In the genomic region with DNA sequence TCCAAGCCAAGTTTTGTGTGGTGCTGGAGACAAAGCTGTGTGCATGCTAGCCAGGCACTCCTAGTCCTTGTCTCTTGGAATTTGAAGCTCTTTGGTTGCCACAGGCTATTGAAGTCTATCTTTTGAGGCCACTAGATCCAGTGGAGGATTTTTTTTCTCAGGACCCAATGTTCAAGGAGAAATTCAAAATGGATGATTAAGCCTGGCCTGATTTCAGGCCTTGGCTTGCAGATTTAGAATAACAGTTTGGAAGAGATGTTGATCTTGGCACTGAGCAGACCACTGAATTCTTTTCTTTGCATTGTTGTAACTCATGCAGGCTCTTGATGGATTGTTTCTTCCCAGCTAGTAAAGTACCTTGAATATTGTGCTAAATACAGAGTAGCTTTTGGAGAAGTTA, we compare ENCODE assay signal across 16 mouse cellular contexts.
DNase-seq lines count a peak whose midpoint lies in the region; ATAC-seq and TF ChIP-seq lines count a peak whose summit lies in the region.
"Had no signal": no experiment of that assay in that cellular context is flagged by ENCODE, and none has a peak within 500 bp of the region (broad histone marks: within the 10 kb centered on the region; RNA-seq: fewer than 3 reads in every experiment).

No protein-coding gene starts in this region.

- 0 out of 2 replicates have a peak overlapping the region, but pooled peaks have one; percentile 8 for H3K27ac ChIP-seq in forebrain, embryonic 15.5 days (replicated peaks)
- H3K27ac ChIP-seq in forebrain, embryonic 14.5 days (ENCODE audit: low read depth, low read length): no peak overlapping the region
- H3K27ac ChIP-seq in hindbrain, postnatal 0 days: 0 out of 2 replicates have a peak overlapping the region, but pooled peaks have one; percentile 20
- H3K27ac ChIP-seq in hindbrain, embryonic 16.5 days (ENCODE audit: low read depth, low read length): no peak overlapping the region; the same call in 1 of the 2 replicates
- H3K27ac ChIP-seq in lung, postnatal 0 days (ENCODE audit: low read length): no peak overlapping the region
- H3K27ac ChIP-seq: neural tube, embryonic 13.5 days had no signal

- TF ChIP-seq CTCF in hindbrain, postnatal 0 days (IDR thresholded peaks at IDR 0.05; ENCODE audit: low read depth): no peak
- TF ChIP-seq CTCF in lung, postnatal 0 days (IDR thresholded peaks at IDR 0.05): no peak

- no peak overlapping the region for H3K4me3 ChIP-seq in forebrain, embryonic 15.5 days
- no peak overlapping the region for H3K4me3 ChIP-seq in forebrain, embryonic 14.5 days (ENCODE audit: low read depth, low read length)
- no peak overlapping the region for H3K4me3 ChIP-seq in hindbrain, postnatal 0 days (ENCODE audit: low read length)
- no peak overlapping the region for H3K4me3 ChIP-seq in hindbrain, embryonic 16.5 days (ENCODE audit: low read length)
- H3K4me3 ChIP-seq in lung, postnatal 0 days (ENCODE audit: low read depth, low read length): no peak overlapping the region
- H3K4me3 ChIP-seq: megakaryocyte, embryonic 14.5 days; neural tube, embryonic 13.5 days had no signal

- no peak for DNase-seq in forebrain, embryonic 14.5 days (ENCODE audit: low spot score)
- DNase-seq in hindbrain, postnatal 0 days (ENCODE audit: low spot score): no peak
- DNase-seq in lung, postnatal 0 days (ENCODE audit: low spot score): peak; percentile 42
- no peak for DNase-seq in lung, postnatal 14 days
- peak; percentile 39 for DNase-seq in lung, postnatal 36 days
- DNase-seq in layer of hippocampus, adult 9-10 months (ENCODE audit: low spot score): no peak
- DNase-seq: cerebellum, postnatal 14 days; gastrocnemius, postnatal 25 days; heart, postnatal 4 days; kidney, postnatal 10 days; thymus, adult 18-20 months had no signal

- no peak for ATAC-seq in forebrain, embryonic 15.5 days (replicated peaks)
- ATAC-seq in forebrain, embryonic 14.5 days: no peak
- no peak for ATAC-seq in hindbrain, postnatal 0 days
- no peak for ATAC-seq in hindbrain, embryonic 16.5 days
- ATAC-seq in lung, postnatal 0 days: no peak
- ATAC-seq: midbrain, embryonic 16.5 days had no signal

- TF ChIP-seq EP300 in lung, postnatal 0 days (IDR thresholded peaks at IDR 0.05): no peak

- H3K36me3 ChIP-seq in forebrain, embryonic 15.5 days: no peaks in the 10 kb centered on the region
- H3K36me3 ChIP-seq in forebrain, embryonic 14.5 days (ENCODE audit: control insufficient read depth, insufficient read depth, low read length): no peaks in the 10 kb centered on the region
- no peaks in the 10 kb centered on the region for H3K36me3 ChIP-seq in hindbrain, postnatal 0 days (ENCODE audit: insufficient read depth, low read length)
- H3K36me3 ChIP-seq in hindbrain, embryonic 16.5 days (ENCODE audit: control insufficient read depth, insufficient read depth, low read length): no peaks in the 10 kb centered on the region
- H3K36me3 ChIP-seq in lung, postnatal 0 days (ENCODE audit: insufficient read depth, low read length): no peaks in the 10 kb centered on the region
- H3K36me3 ChIP-seq: neural tube, embryonic 13.5 days had no signal

- no peaks in the 10 kb centered on the region for H3K27me3 ChIP-seq in forebrain, embryonic 15.5 days
- no peaks in the 10 kb centered on the region for H3K27me3 ChIP-seq in forebrain, embryonic 14.5 days (replicated peaks; ENCODE audit: control insufficient read depth, insufficient read depth, low read length)
- H3K27me3 ChIP-seq in hindbrain, postnatal 0 days (ENCODE audit: insufficient read depth, low read length): no peaks in the 10 kb centered on the region
- H3K27me3 ChIP-seq in hindbrain, embryonic 16.5 days (replicated peaks; ENCODE audit: control insufficient read depth, insufficient read depth, low read length): no peaks in the 10 kb centered on the region
- H3K27me3 ChIP-seq in lung, postnatal 0 days (replicated peaks; ENCODE audit: insufficient read depth, low read length): no peaks in the 10 kb centered on the region
- H3K27me3 ChIP-seq: megakaryocyte, embryonic 14.5 days; neural tube, embryonic 13.5 days had no signal

- no peaks in the 10 kb centered on the region for H3K9me3 ChIP-seq in forebrain, embryonic 15.5 days
- no peaks in the 10 kb centered on the region for H3K9me3 ChIP-seq in forebrain, embryonic 14.5 days (replicated peaks; ENCODE audit: control insufficient read depth, low read length)
- no peaks in the 10 kb centered on the region for H3K9me3 ChIP-seq in hindbrain, postnatal 0 days (ENCODE audit: low read length)
- H3K9me3 ChIP-seq in hindbrain, embryonic 16.5 days (ENCODE audit: control insufficient read depth, low read length): no peaks in the 10 kb centered on the region
- no peaks in the 10 kb centered on the region for H3K9me3 ChIP-seq in lung, postnatal 0 days (ENCODE audit: low read length)
- H3K9me3 ChIP-seq: megakaryocyte, embryonic 14.5 days had no signal

- H3K4me1 ChIP-seq in forebrain, embryonic 15.5 days: peaks cover 9% of the 10 kb centered on the region; the same call in 1 of the 2 replicates
- H3K4me1 ChIP-seq in forebrain, embryonic 14.5 days (ENCODE audit: control insufficient read depth, insufficient read depth, low read length): peaks cover 18% of the 10 kb centered on the region
- no peaks in the 10 kb centered on the region for H3K4me1 ChIP-seq in hindbrain, postnatal 0 days (ENCODE audit: insufficient read depth, low read length)
- H3K4me1 ChIP-seq in hindbrain, embryonic 16.5 days (ENCODE audit: control insufficient read depth, insufficient read depth, low read depth, low read length): peaks cover 5% of the 10 kb centered on the region
- H3K4me1 ChIP-seq in lung, postnatal 0 days (ENCODE audit: insufficient read depth, low read depth, low read length): peaks cover 11% of the 10 kb centered on the region

- no peak overlapping the region for H3K4me2 ChIP-seq in forebrain, embryonic 15.5 days (replicated peaks)
- H3K4me2 ChIP-seq in forebrain, embryonic 14.5 days (ENCODE audit: low read length): no peak overlapping the region
- no peak overlapping the region for H3K4me2 ChIP-seq in hindbrain, postnatal 0 days (ENCODE audit: low read depth, low read length)
- no peak overlapping the region for H3K4me2 ChIP-seq in hindbrain, embryonic 16.5 days (ENCODE audit: low read length)
- H3K4me2 ChIP-seq in lung, postnatal 0 days (replicated peaks; ENCODE audit: low read depth, low read length): no peak overlapping the region
- H3K4me2 ChIP-seq: neural tube, embryonic 13.5 days had no signal

- no peak overlapping the region for H3K9ac ChIP-seq in forebrain, embryonic 15.5 days (replicated peaks)
- no peak overlapping the region for H3K9ac ChIP-seq in forebrain, embryonic 14.5 days (ENCODE audit: low read length)
- no peak overlapping the region for H3K9ac ChIP-seq in hindbrain, postnatal 0 days (replicated peaks; ENCODE audit: low read length)
- H3K9ac ChIP-seq in hindbrain, embryonic 16.5 days (ENCODE audit: low read depth, low read length): no peak overlapping the region
- no peak overlapping the region for H3K9ac ChIP-seq in lung, postnatal 0 days (replicated peaks; ENCODE audit: low read depth)
- H3K9ac ChIP-seq: neural tube, embryonic 13.5 days had no signal

Comparison
In these comparisons a context has a peak if more than half of its experiments do, and no peak if none do; other contexts are left out.
1. H3K27ac ChIP-seq: peak in forebrain, embryonic 15.5 days (single experiment) and hindbrain, postnatal 0 days (single experiment); none in forebrain, embryonic 14.5 days (single experiment), hindbrain, embryonic 16.5 days (single experiment) and lung, postnatal 0 days (single experiment).
2. DNase-seq: peak in lung, postnatal 0 days (single experiment) and lung, postnatal 36 days (single experiment); none in forebrain, embryonic 14.5 days (single experiment), hindbrain, postnatal 0 days (single experiment), lung, postnatal 14 days (single experiment) and layer of hippocampus, adult 9-10 months (single experiment).